In genomic region chr14:54074659-54075058, GRCm38 (mm10) we compare ENCODE assay signal across 18 mouse cellular contexts.
"Had no signal": no experiment of that assay in that cellular context is flagged by ENCODE, and none has a peak within 500 bp of the region (broad histone marks: within the 10 kb centered on the region; RNA-seq: fewer than 3 reads in every experiment).

No protein-coding gene starts in this region.

- H3K9ac ChIP-seq: liver, embryonic 15.5 days; liver, postnatal 0 days; lung, embryonic 15.5 days; midbrain, embryonic 12.5 days; neural tube, embryonic 12.5 days; stomach, embryonic 15.5 days had no signal

- DNase-seq: liver, postnatal 0 days; lung, adult 2 months; lung, postnatal 14 days; lung, postnatal 36 days; midbrain, embryonic 14.5 days; right cerebral cortex, postnatal 14 days; thymus, adult 2 months; thymus, postnatal 25 days; thymus, postnatal 4 days had no signal

- H3K9me3 ChIP-seq: liver, embryonic 15.5 days; lung, embryonic 15.5 days; midbrain, embryonic 12.5 days; neural tube, embryonic 12.5 days; stomach, embryonic 15.5 days had no signal

- H3K27me3 ChIP-seq: liver, embryonic 15.5 days; lung, embryonic 15.5 days; midbrain, embryonic 12.5 days; neural tube, embryonic 12.5 days; stomach, embryonic 15.5 days had no signal

- H3K27ac ChIP-seq: liver, embryonic 15.5 days; lung, embryonic 15.5 days; macrophage; midbrain, embryonic 10.5 days; midbrain, embryonic 12.5 days; neural tube, embryonic 12.5 days; stomach, embryonic 15.5 days; stomach, postnatal 0 days had no signal

- H3K4me1 ChIP-seq: midbrain, embryonic 12.5 days; neural tube, embryonic 12.5 days; stomach, embryonic 15.5 days had no signal

- H3K4me3 ChIP-seq: liver, embryonic 15.5 days; lung, embryonic 15.5 days; midbrain, embryonic 10.5 days; midbrain, embryonic 12.5 days; myocyte; neural tube, embryonic 12.5 days; stomach, embryonic 15.5 days had no signal

- H3K36me3 ChIP-seq: liver, embryonic 15.5 days; lung, embryonic 15.5 days; midbrain, embryonic 10.5 days; midbrain, embryonic 12.5 days; neural tube, embryonic 12.5 days; stomach, embryonic 15.5 days had no signal
